Mouse (Mus musculus): ENCODE measurements around the gene Slc35g3. TPM values are rescaled to one million over a fixed set of nuclear protein-coding genes. Genes with fewer than 3 reads are reported as not detected.

Gene Slc35g3
- total and polyA plus RNA-seq, 3 experiments: not detected

DNA sequence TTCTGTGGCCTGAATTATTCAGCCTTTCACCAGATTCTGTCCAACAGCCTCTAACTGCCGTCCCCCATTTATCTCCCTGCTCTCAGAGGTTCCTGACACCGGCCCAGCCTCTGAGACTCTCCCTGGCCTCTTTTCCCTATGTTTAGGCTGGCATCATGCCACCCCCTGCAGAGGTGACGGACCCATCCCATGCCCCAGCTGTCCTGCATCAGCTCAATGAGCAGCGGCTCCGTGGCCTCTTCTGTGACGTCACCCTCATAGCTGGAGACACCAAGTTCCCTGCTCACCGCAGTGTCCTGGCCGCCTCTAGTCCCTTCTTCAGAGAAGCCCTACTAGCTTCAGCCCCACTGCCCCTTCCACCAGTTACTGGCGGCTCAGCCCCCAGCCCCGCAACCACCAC, 13.9 kb upstream of the Slc35g3 start:
- dilution Hi-C loops (cut with MboI; ENCODE audit: extremely low pct_ligation_motif_present, extremely low pct_unique_long_range_greater_than_20kb, low sequenced_read_pairs): no loop called here
- H3K9ac ChIP-seq (ENCODE audit: insufficient read depth, low read depth): peak overlapping the region; percentile 47

DNA sequence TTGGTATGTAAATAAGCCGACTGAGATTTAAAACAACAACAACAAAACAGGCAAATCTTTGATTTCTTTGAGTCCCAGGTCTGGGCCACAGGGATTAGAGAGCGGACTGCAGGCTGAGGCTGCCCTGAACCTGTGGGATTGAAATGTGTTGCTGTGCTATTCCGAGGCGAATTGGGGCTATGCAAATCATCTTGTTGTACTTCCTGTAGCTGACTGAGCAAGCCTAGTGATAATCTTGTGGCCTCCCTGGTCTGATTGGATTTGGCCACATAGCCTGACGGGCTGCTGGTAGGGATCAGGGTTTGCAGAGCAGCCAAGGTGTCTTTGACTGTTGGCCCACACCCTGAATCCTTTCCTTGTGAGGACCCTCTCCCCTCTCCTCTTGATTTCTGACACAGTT, 13.2 kb upstream of the Slc35g3 start:
- peaks cover 8 to 35% of the 10 kb centered on the region in 2 experiments for H3K36me3 ChIP-seq (replicated peaks in 1 of 2; ENCODE audit: control insufficient read depth in 1 of 2, insufficient read depth in 1 of 2, low read length in 1 of 2)

More for the DNA sequence above, 13.9 kb upstream of the Slc35g3 start:
- Histone ChIP-seq H3K9me3 (replicated peaks; ENCODE audit: low read length) (no peaks in the 10 kb centered on the region), H3K27me3 (replicated peaks) (no peaks in the 10 kb centered on the region), H3K79me2 (replicated peaks; ENCODE audit: control insufficient read depth, extremely low read depth, insufficient read depth, poor library complexity, severe bottlenecking) (no peaks in the 10 kb centered on the region), H3K4me3 (replicated peaks in 1 of 3; ENCODE audit: low read depth in 2 of 3, low read length in 2 of 3, poor library complexity in 1 of 3) (peak overlapping the region in 2 of 3 experiments; percentile 26 to 47), H3K4me2 (ENCODE audit: insufficient read depth, low read depth, poor library complexity, severe bottlenecking) (peak overlapping the region; percentile 53; the same call in 1 of the 2 replicates), H3K27ac (ENCODE audit: insufficient read depth, low read depth) (no peak overlapping the region), H3K4me1 (ENCODE audit: control insufficient read depth in 1 of 2, insufficient read depth in 2 of 2) (peaks cover 40 to 64% of the 10 kb centered on the region in 2 experiments), H3K36me3 (replicated peaks in 1 of 2; ENCODE audit: control insufficient read depth in 1 of 2, insufficient read depth in 1 of 2, low read length in 1 of 2) (peaks cover 8 to 35% of the 10 kb centered on the region in 2 experiments)
- no peak for DNase-seq (ENCODE audit: extremely low read depth)
- TF ChIP-seq SIN3A (IDR thresholded peaks at IDR 0.05; ENCODE audit: low read length) (no peak), POLR2A (IDR thresholded peaks at IDR 0.05; ENCODE audit: low read depth, low read length) (no peak), KAT2A (IDR thresholded peaks at IDR 0.05; ENCODE audit: insufficient replicate concordance, low read length) (no peak)
- in situ Hi-C loops (cut with MboI; ENCODE audit: low pct_ligation_motif_present, low pct_unique_long_range_greater_than_20kb, low sequenced_read_pairs): no loop called here

DNA sequence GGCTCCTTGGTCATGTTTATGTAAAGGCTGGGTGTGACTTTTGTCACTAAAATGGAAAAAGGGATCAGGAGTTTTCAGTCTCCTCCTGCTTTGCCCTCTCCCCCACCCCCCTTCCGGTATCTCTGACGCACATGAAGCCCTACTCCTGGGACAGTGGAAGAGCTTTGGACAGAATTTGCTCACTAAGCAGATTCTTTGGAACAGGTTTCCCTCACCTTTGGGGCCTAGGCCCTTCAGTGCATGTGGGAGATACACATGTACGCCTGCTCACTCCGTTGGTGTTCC, 5.8 kb upstream of the Slc35g3 start:
- Histone ChIP-seq H3K4me1 (ENCODE audit: control insufficient read depth in 1 of 2, insufficient read depth in 2 of 2) (peaks cover 13 to 21% of the 10 kb centered on the region in 2 experiments), H3K36me3 (replicated peaks in 1 of 2; ENCODE audit: control insufficient read depth in 1 of 2, insufficient read depth in 1 of 2, low read length in 1 of 2) (no peaks in the 10 kb centered on the region), H3K4me2 (ENCODE audit: insufficient read depth, low read depth, poor library complexity, severe bottlenecking) (no peak overlapping the region), H3K27me3 (replicated peaks) (peaks cover 4% of the 10 kb centered on the region), H3K27ac (ENCODE audit: insufficient read depth, low read depth) (no peak overlapping the region), H3K79me2 (replicated peaks; ENCODE audit: control insufficient read depth, extremely low read depth, insufficient read depth, poor library complexity, severe bottlenecking) (no peaks in the 10 kb centered on the region; the same call in 1 of the 2 replicates), H3K4me3 (replicated peaks in 1 of 3; ENCODE audit: low read depth in 2 of 3, low read length in 2 of 3, poor library complexity in 1 of 3) (peak overlapping the region in 1 of 3 experiments; percentile 5), H3K9ac (ENCODE audit: insufficient read depth, low read depth) (no peak overlapping the region), H3K9me3 (replicated peaks; ENCODE audit: low read length) (no peaks in the 10 kb centered on the region)
- in situ Hi-C loops (cut with MboI; ENCODE audit: low pct_ligation_motif_present, low pct_unique_long_range_greater_than_20kb, low sequenced_read_pairs) (no loop called here), dilution Hi-C loops (cut with MboI; ENCODE audit: extremely low pct_ligation_motif_present, extremely low pct_unique_long_range_greater_than_20kb, low sequenced_read_pairs) (no loop called here)
- no peak for DNase-seq (ENCODE audit: extremely low read depth)
- TF ChIP-seq PAX5 (IDR thresholded peaks at IDR 0.05; ENCODE audit: low read length) (no peak), JUND (conservative IDR thresholded peaks at IDR 0.05; ENCODE audit: low read depth, low read length) (no peak), USF2 (conservative IDR thresholded peaks at IDR 0.05; ENCODE audit: low read depth, low read length) (no peak), JUN (IDR thresholded peaks at IDR 0.05; ENCODE audit: insufficient read depth, low read depth, low read length) (no peak)

More for the DNA sequence above, 13.2 kb upstream of the Slc35g3 start:
- TF ChIP-seq SIN3A (IDR thresholded peaks at IDR 0.05; ENCODE audit: low read length) (peak; percentile 45; the same call in 1 of the 2 replicates), TBP (conservative IDR thresholded peaks at IDR 0.05; ENCODE audit: low read depth, low read length) (peak; percentile 86), MEF2A (IDR thresholded peaks at IDR 0.05; ENCODE audit: borderline replicate concordance, low read depth, low read length) (peak; percentile 77), ELF1 (IDR thresholded peaks at IDR 0.05; ENCODE audit: low read depth, low read length) (peak; percentile 64; the same call in 1 of the 2 replicates), JUND (conservative IDR thresholded peaks at IDR 0.05; ENCODE audit: low read depth, low read length) (no peak), ZMIZ1 (IDR thresholded peaks at IDR 0.05; ENCODE audit: low read depth, low read length) (peak; percentile 50; the same call in 1 of the 2 replicates), POLR2A (IDR thresholded peaks at IDR 0.05; ENCODE audit: low read depth, low read length) (peak; percentile 73), MAX (IDR thresholded peaks at IDR 0.05; ENCODE audit: low read length) (no peak), ETS1 (conservative IDR thresholded peaks at IDR 0.05; ENCODE audit: low read depth, low read length) (peak; percentile 51; the same call in 1 of the 2 replicates), EP300 (IDR thresholded peaks at IDR 0.05; ENCODE audit: low read length) (0 out of 2 replicates have a peak, but pooled peaks have one; percentile 36), ZKSCAN1 (IDR thresholded peaks at IDR 0.05; ENCODE audit: borderline replicate concordance, low read depth, low read length) (no peak), HCFC1 (IDR thresholded peaks at IDR 0.05; ENCODE audit: low read depth, low read length) (peak; percentile 54), TCF12 (IDR thresholded peaks at IDR 0.05; ENCODE audit: low read depth, low read length) (peak; percentile 73), NRF1 (IDR thresholded peaks at IDR 0.05; ENCODE audit: low read depth, low read length) (0 out of 2 replicates have a peak, but pooled peaks have one; percentile 20), NELFE (IDR thresholded peaks at IDR 0.05; ENCODE audit: low read depth, low read length) (peak; percentile 49), MAFK (IDR thresholded peaks at IDR 0.05; ENCODE audit: insufficient replicate concordance, low read length) (0 out of 2 replicates have a peak, but pooled peaks have one; percentile 18)
- in situ Hi-C loops (cut with MboI; ENCODE audit: low pct_ligation_motif_present, low pct_unique_long_range_greater_than_20kb, low sequenced_read_pairs) (no loop called here), dilution Hi-C loops (cut with MboI; ENCODE audit: extremely low pct_ligation_motif_present, extremely low pct_unique_long_range_greater_than_20kb, low sequenced_read_pairs) (no loop called here)
- Histone ChIP-seq H3K9me3 (replicated peaks; ENCODE audit: low read length) (no peaks in the 10 kb centered on the region), H3K4me3 (replicated peaks in 1 of 3; ENCODE audit: low read depth in 2 of 3, low read length in 2 of 3, poor library complexity in 1 of 3) (peak overlapping the region; percentile 24 to 47 (median 26)), H3K4me2 (ENCODE audit: insufficient read depth, low read depth, poor library complexity, severe bottlenecking) (peak overlapping the region; percentile 53), H3K79me2 (replicated peaks; ENCODE audit: control insufficient read depth, extremely low read depth, insufficient read depth, poor library complexity, severe bottlenecking) (no peaks in the 10 kb centered on the region), H3K9ac (ENCODE audit: insufficient read depth, low read depth) (peak overlapping the region; percentile 47), H3K4me1 (ENCODE audit: control insufficient read depth in 1 of 2, insufficient read depth in 2 of 2) (peaks cover 40 to 60% of the 10 kb centered on the region in 2 experiments), H3K27ac (ENCODE audit: insufficient read depth, low read depth) (peak overlapping the region; percentile 50), H3K27me3 (replicated peaks) (no peaks in the 10 kb centered on the region)
- peak; percentile 79 for DNase-seq (ENCODE audit: extremely low read depth)
